Mouse (Mus musculus) adrenal gland, postnatal 14 days (tissue): ENCODE measurements around the gene Fance. TPM values are rescaled to one million over a fixed set of nuclear protein-coding genes. Genes with fewer than 3 reads are reported as not detected.
A peak's percentile ranks its signal among the peaks of the same experiment; 100 is the strongest.
"Not testable (repeated sequence)": the region's sequence is repeated elsewhere in the genome, so short reads cannot be mapped to it uniquely, and the experiment has no call there.

ENCODE experiments used
- DNase-seq: peaks from one replicate; pipeline ENCODE4 v3.0.0; 2021; ENCODE audit warnings: mixed read lengths
- total RNA-seq: library from RNA; stranded (reverse); gene quantifications from 2 replicates; pipeline ENCODE4 v1.2.3, GENCODE M21; 2021

Fance gene
- total RNA-seq, 1 experiment from 2014 or later, result 20.5 TPM

- no peak for DNase-seq
Observed at GRCm38 (mm10) chr17:28349264-28349880, 36.1 kb downstream of the Fance start.

GRCm38 (mm10) chr17:28349901-28350465 is 36.7 kb downstream of the Fance start:
- DNase-seq, result peak; percentile 67

GRCm38 (mm10) chr17:28350466-28351352 is 37.4 kb downstream of the Fance start, which contains the start of gene Tead3:
Gene Tead3 (minus strand): TSS chr17:28350817.
- peak; percentile 92 for DNase-seq

- no peak for DNase-seq
Observed at GRCm38 (mm10) chr17:28351353-28351890, 38.1 kb downstream of the Fance start.

GRCm38 (mm10) chr17:28352018-28352417 is 38.7 kb downstream of the Fance start:
- no peak for DNase-seq

- DNase-seq, result no peak
Observed at GRCm38 (mm10) chr17:28355871-28356270, 42.6 kb downstream of the Fance start.

- not testable (repeated sequence) for DNase-seq
Observed at GRCm38 (mm10) chr17:28358576-28359261, 45.4 kb downstream of the Fance start.

GRCm38 (mm10) chr17:28360531-28361277 is 47.4 kb downstream of the Fance start:
- DNase-seq, result no peak

GRCm38 (mm10) chr17:28361921-28362652 is 48.8 kb downstream of the Fance start:
- DNase-seq, result no peak

GRCm38 (mm10) chr17:28362653-28363292 is 49.5 kb downstream of the Fance start:
- no peak for DNase-seq

GRCm38 (mm10) chr17:28363507-28363906 is 50.2 kb downstream of the Fance start:
- DNase-seq, result no peak

GRCm38 (mm10) chr17:28365122-28365521 is 51.8 kb downstream of the Fance start, which contains the start of gene Tulp1:
Gene Tulp1 (minus strand): TSS chr17:28365222.
- no peak for DNase-seq

- peak; percentile 90 for DNase-seq
Observed at GRCm38 (mm10) chr17:28368449-28368848, 55.1 kb downstream of the Fance start.

- DNase-seq, result no peak
Observed at GRCm38 (mm10) chr17:28369056-28369455, 55.7 kb downstream of the Fance start.

GRCm38 (mm10) chr17:28371286-28371685 is 58.0 kb downstream of the Fance start:
- peak; percentile 72 for DNase-seq

- DNase-seq, result no peak
Observed at GRCm38 (mm10) chr17:28371941-28372340, 58.6 kb downstream of the Fance start.

- peak; percentile 80 for DNase-seq
Observed at GRCm38 (mm10) chr17:28373821-28374220, 60.5 kb downstream of the Fance start.

GRCm38 (mm10) chr17:28374494-28374893 is 61.2 kb downstream of the Fance start:
- DNase-seq, result no peak

- no peak for DNase-seq
Observed at GRCm38 (mm10) chr17:28375592-28376061, 62.3 kb downstream of the Fance start.
